Mouse (Mus musculus) lung, postnatal 14 days (tissue): ENCODE results near the gene Samd7.
"Not testable (repeated sequence)": the region's sequence is repeated elsewhere in the genome, so short reads cannot be mapped to it uniquely, and the experiment has no call there.

Source experiments
- DNase-seq: peaks from one replicate; pipeline ENCODE4 v3.0.0; 2021

Gene Samd7

DNA sequence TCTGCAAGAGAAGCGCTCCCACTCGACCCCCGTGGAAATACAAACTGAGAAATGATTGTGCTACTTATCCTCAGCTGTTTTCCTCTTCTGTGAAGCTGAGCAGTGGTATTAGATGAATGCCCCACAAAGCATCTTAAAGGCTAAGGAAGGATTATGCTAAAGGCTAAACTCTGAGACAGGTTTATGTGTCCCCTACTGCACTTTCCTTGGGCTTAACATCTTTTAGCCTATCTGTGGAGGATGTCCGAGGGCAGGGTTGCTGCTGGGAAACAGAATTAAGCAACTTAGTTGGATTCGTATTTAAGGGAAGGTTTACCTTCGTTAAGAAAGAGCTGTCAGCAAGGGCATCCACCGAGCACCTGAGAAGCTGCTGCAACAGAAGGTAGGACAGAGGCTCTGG is at the start of gene Samd7:
Gene Samd7, plus strand, starts transcription at position 288 of the 400 bp plus-strand sequence.
- DNase-seq = no peak

DNA sequence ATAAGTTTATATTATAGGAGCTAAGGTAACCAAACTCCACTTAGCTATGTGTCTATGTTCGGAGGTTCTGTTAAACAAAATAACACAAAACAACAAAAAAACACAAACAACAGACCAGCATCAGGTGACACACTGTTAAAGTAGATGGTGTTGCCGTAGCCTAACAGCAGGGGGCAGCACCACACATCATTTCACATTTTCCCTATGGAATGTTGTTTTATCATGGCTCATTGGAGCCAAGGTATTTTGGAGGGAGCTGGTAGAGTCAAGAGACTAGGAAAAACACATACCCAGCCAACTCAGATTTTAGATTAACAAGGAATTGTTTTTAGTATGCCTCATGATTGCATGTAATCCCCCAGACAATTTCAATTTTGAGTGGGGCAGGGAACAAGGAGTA is 49.7 kb upstream of the Samd7 start:
- DNase-seq = peak; percentile 67

GRCm38 (mm10) chr3:30697891-30698290 is 48.2 kb upstream of the Samd7 start:
- DNase-seq = no peak

- not testable (repeated sequence) for DNase-seq
These were observed 46.2 kb upstream of the Samd7 start, which contains the start of gene Lrrc31 for GRCm38 (mm10) chr3:30699711-30700505. Gene Lrrc31, minus strand, starts transcription at chr3:30699843.

- DNase-seq = no peak
These were observed 40.1 kb upstream of the Samd7 start for GRCm38 (mm10) chr3:30705977-30706376.

DNA sequence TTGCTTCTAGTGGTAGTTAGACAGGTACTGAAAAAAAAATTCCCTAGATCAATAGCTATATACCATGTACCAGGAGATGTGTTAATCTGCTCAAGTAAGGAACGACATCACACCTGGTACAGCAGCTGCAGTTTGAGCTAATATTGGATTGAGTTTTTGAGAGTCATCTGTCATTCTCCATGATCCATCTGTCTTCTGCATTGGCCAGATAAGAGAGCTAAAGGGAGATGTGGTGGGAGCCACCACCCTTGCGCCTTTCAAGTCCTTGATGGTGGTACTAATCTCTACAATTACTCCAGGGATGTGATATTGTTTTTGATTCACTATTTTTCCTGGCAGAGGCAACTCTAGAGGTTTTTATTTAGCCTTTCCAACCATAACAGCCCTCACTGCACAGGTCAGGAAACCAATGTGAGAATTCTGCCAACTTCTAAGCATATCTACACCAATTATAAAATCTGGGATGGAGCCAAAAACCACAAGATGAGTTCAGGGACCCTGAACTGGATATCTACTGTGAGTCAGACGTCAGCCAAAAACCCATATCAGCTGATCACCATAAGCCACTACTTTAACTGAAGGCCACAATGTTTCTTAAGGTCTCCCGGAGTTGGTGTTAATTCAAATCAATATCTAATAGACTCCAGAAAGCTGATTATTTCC is 39.3 kb upstream of the Samd7 start:
- DNase-seq = no peak

- DNase-seq = no peak
These were observed 35.9 kb upstream of the Samd7 start for GRCm38 (mm10) chr3:30710191-30710590.

DNA sequence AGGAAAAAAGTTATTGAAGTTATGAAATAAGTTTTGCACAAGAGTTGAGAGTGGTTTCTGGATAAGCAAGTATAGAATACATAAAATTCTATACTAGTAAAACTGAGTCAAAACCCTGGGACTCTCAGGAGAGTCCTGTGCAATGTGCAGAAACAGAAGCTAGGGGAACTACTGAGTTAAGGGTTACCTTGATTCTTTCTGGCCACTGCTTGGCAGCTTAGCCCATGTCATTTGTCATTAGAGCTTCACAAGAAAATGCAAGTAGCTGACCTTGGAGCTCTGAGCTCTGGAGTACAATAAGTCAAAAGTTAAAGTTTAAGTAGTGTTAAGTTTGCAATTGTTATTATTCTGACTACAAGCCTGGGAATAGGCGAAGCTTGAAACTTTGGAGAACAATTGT is 32.8 kb upstream of the Samd7 start:
- DNase-seq = no peak

DNA sequence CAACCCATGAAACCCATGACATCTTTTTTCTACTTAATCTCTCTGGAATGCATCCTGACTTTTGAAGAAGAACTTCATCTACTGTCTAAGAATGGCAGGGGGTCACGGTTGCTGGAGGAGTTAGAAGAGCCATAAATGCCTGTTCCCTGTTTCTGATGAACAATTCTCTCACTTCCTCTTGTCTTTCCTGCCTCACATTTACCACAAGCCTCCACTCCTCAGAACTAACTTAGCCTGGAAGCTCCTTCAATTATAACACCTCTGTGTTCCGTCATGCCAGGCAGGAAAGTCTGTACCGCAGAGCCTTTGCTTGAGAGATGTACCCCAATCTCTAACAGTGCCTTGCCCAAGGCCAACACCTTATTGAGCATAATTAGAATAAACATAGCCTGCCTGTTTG is 27.4 kb upstream of the Samd7 start:
- no peak for DNase-seq

DNA sequence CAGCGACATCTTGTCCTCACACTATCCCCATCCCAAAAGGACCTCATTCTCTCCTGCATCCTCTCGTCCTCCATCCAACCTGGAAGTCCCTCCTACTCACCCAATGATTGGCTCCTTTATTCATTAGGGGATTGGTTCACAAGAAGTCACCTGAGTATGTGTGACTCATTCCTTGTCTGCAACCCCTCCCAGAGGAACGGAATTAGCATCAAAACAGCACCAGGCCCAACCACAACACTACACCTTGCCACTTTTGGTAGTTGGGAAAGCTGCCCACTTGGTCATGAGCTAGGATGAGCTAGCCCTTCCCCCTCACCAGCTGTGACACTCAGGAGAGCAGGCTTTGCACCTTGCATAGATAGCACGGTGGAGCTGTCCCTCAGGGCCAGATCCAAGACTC is 24.1 kb upstream of the Samd7 start:
- no peak for DNase-seq

DNA sequence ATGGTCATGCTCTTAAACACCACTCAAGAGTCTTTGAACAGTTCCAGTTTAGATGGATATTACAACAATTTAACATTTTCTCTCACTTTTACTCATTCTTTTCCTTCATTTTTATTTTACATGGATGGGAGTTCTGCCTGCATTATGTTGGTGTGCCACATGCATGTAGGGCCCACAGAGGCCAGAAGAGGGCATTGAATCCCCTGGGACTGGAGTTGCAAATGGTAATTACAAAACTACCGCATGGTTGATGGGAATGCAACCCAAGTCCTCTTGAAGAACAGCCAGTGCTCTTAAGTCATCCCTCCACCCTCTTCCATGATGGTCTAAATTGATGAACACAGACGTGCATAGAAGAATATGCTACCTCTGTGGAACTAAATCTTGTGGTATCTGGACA is 23.6 kb upstream of the Samd7 start:
- DNase-seq = no peak

DNA sequence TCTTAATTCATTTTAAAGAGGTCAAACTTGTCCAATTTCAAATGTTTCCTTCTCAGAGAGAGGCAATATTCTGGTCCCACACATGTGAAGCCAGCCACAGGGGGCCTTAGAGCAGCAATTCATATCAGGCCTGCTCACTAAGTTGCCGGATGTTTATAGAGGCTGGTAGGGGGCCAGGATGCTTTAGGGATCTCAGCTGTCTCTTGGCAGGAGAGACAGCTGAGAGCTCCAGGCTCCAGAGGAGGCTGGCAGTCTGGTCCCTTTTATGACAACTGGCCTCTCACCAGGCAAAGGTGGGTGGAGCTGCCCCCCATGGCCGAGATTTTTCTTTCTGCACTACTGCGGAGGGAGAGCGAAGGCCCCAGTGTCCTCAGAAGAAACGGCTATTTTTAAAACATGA is 22.9 kb upstream of the Samd7 start:
- DNase-seq = peak; percentile 2

DNA sequence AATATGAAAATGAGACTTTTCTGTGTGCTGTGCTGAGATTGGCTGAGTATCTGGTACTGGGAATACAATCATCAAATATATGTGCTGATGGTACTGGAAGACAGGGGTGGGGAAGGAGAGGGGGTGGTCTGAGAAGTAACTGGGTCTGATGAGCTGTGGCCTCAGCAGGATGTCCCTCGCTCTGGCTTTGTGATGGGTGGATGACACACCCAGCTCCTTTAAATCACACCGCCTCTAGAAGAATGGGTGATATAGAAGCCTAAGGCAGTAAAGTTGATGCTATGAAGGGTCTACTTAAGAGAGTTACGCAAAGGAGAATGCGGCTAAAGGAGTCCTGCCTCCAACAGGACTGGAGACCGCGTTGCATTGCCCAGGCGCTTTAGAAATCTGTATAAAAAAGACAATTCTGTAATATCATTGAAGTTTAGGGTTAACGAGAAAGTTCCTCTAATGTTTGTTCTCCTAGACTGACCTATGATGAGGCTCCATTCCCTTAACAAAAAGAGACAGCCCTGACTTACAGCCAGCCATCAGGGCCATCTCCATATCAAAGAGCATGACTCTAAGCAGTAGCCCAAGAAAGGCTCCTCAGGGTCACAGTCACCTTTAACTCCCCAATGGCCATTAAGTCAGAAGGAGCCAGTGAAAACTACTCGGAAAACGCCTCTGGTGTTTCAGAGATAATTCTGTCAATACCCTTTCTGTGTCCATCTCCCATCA is 21.8 kb upstream of the Samd7 start:
- no peak for DNase-seq

GRCm38 (mm10) chr3:30724848-30725465 is 21.1 kb upstream of the Samd7 start:
- DNase-seq = no peak

DNA sequence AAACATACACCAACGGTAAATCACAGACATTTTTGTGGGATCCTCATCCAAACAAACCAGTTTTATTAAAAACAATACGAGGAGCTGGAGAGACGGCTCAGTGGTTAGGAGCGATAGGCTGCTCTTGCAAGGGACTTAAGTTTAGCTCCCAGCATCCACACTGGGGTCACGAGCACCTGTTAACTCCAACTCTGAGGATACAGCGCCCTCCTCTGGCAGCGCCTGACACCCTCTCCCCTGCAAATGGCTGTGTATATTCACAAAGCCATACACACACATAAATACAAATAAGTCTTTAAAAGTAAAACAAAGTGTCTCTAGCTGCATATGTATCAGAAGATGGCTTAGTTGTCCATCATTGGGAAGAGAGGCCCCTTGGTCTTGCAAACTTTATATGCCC is 20.6 kb upstream of the Samd7 start:
- DNase-seq = no peak

- DNase-seq = no peak
These were observed 18.9 kb upstream of the Samd7 start for GRCm38 (mm10) chr3:30727209-30727608.

GRCm38 (mm10) chr3:30729046-30729445 is 17.0 kb upstream of the Samd7 start:
- DNase-seq = no peak

- DNase-seq = no peak
These were observed 9.3 kb upstream of the Samd7 start for GRCm38 (mm10) chr3:30736809-30737208.

- DNase-seq = no peak
These were observed 4.8 kb upstream of the Samd7 start for GRCm38 (mm10) chr3:30741306-30741705.

DNA sequence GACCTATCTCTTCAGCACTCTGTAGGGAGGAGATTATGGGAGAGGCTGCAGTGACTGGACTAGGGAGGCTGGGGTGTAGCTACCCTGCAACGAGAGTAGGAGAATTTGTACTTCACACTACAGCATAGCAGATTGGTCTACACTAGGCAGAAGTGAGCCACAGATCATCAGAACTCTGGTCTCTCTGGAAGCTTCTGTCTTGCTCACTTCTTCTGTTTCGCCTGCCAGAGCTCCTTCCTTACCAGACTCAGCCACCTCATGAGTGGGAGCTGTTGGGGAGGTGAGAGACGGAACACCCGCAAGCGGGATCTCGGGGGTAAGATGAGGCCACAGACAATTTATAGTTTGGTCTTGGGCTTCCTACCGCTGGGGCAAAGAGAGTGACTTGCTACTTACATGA is 3.2 kb upstream of the Samd7 start:
- no peak for DNase-seq

GRCm38 (mm10) chr3:30748316-30748715 is 2.2 kb downstream of the Samd7 start:
- no peak for DNase-seq

- no peak for DNase-seq
These were observed 8.6 kb downstream of the Samd7 start for GRCm38 (mm10) chr3:30754696-30755095.

GRCm38 (mm10) chr3:30764877-30765276 is 18.8 kb downstream of the Samd7 start:
- DNase-seq = no peak
